Mouse (Mus musculus): ENCODE results near the gene Stk24. TPM values are rescaled to one million over a fixed set of nuclear protein-coding genes. Genes with fewer than 3 reads are reported as not detected.

Gene Stk24
- polyA plus RNA-seq, 1 experiment from 2014 or later: 47.7 TPM

- H3K9me3 ChIP-seq: no peaks in the 10 kb centered on the region
- 85% methylated on average over 3 of the region's 3 CpGs for WGBS
- no peak for ATAC-seq (ENCODE audit: insufficient number of reproducible peaks, insufficient read depth, low FRiP score, low TSS enrichment, low read depth)
Measured at GRCm38 (mm10) chr14:121408944-121409343, 29.1 kb upstream of the Stk24 start.

DNA sequence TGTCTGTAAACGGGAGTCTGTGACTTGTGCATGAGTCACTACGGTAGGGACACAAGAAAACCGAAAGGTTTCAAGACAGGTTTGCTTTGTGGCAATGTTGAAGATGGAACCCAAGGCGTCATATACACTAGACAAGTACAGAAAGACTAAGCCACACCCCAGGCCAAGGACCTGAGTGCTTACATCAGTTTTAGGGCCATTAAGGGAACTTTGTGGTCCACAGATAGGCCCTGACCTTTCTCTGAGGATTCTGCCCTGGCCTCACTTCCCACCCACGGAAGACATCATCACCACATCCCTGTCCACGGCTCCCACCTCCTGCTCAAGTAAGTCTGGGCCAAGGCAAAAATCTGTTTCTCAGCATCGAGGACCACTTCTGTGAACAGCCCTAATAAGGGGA lies 27.1 kb upstream of the Stk24 start:
- no peaks in the 10 kb centered on the region for H3K36me3 ChIP-seq
- H3K27me3 ChIP-seq: no peaks in the 10 kb centered on the region
- H3K4me1 ChIP-seq (replicated peaks): no peaks in the 10 kb centered on the region
- H3K9ac ChIP-seq (replicated peaks): no peak overlapping the region
- ATAC-seq (ENCODE audit: insufficient number of reproducible peaks, insufficient read depth, low FRiP score, low TSS enrichment, low read depth): no peak
- H3K27ac ChIP-seq: no peak overlapping the region
- 95% methylated on average over 7 of the region's 7 CpGs for WGBS
- H3K4me3 ChIP-seq (replicated peaks): no peak overlapping the region
- no peak overlapping the region for H3K4me2 ChIP-seq
- no peaks in the 10 kb centered on the region for H3K9me3 ChIP-seq

More at GRCm38 (mm10) chr14:121408944-121409343, 29.1 kb upstream of the Stk24 start:
- Histone ChIP-seq H3K4me1 (replicated peaks) (no peaks in the 10 kb centered on the region), H3K9ac (replicated peaks) (no peak overlapping the region), H3K27ac (no peak overlapping the region), H3K4me2 (no peak overlapping the region), H3K4me3 (replicated peaks) (no peak overlapping the region), H3K36me3 (no peaks in the 10 kb centered on the region), H3K27me3 (no peaks in the 10 kb centered on the region)

- Histone ChIP-seq H3K27ac (no peak overlapping the region), H3K27me3 (no peaks in the 10 kb centered on the region), H3K4me1 (replicated peaks) (no peaks in the 10 kb centered on the region), H3K9ac (replicated peaks) (no peak overlapping the region), H3K4me3 (replicated peaks) (peak overlapping the region; percentile 17), H3K9me3 (no peaks in the 10 kb centered on the region), H3K36me3 (no peaks in the 10 kb centered on the region), H3K4me2 (peak overlapping the region; percentile 52)
- no peak for ATAC-seq (ENCODE audit: insufficient number of reproducible peaks, insufficient read depth, low FRiP score, low TSS enrichment, low read depth)
- 42% methylated on average over 15 of the region's 15 CpGs for WGBS
Measured at GRCm38 (mm10) chr14:121405546-121405945, 25.7 kb upstream of the Stk24 start.

GRCm38 (mm10) chr14:121405120-121405519 lies 25.3 kb upstream of the Stk24 start:
- ATAC-seq (ENCODE audit: insufficient number of reproducible peaks, insufficient read depth, low FRiP score, low TSS enrichment, low read depth): no peak
- Histone ChIP-seq H3K27me3 (no peaks in the 10 kb centered on the region), H3K9ac (replicated peaks) (no peak overlapping the region), H3K4me3 (replicated peaks) (peak overlapping the region; percentile 17), H3K9me3 (no peaks in the 10 kb centered on the region), H3K27ac (no peak overlapping the region), H3K4me1 (replicated peaks) (no peaks in the 10 kb centered on the region), H3K4me2 (peak overlapping the region; percentile 52), H3K36me3 (no peaks in the 10 kb centered on the region)
- WGBS: 47% methylated on average over 13 of the region's 13 CpGs

GRCm38 (mm10) chr14:121399676-121400075 lies 19.9 kb upstream of the Stk24 start:
- Histone ChIP-seq H3K9me3 (no peaks in the 10 kb centered on the region), H3K27me3 (no peaks in the 10 kb centered on the region), H3K36me3 (no peaks in the 10 kb centered on the region), H3K4me3 (replicated peaks) (no peak overlapping the region), H3K27ac (no peak overlapping the region), H3K4me2 (no peak overlapping the region), H3K9ac (replicated peaks) (no peak overlapping the region), H3K4me1 (replicated peaks) (no peaks in the 10 kb centered on the region)
- 90% methylated on average over 6 of the region's 6 CpGs for WGBS
- no peak for ATAC-seq (ENCODE audit: insufficient number of reproducible peaks, insufficient read depth, low FRiP score, low TSS enrichment, low read depth)

GRCm38 (mm10) chr14:121397471-121397870 lies 17.7 kb upstream of the Stk24 start:
- ATAC-seq (ENCODE audit: insufficient number of reproducible peaks, insufficient read depth, low FRiP score, low TSS enrichment, low read depth): no peak
- Histone ChIP-seq H3K9me3 (no peaks in the 10 kb centered on the region), H3K27ac (no peak overlapping the region), H3K4me3 (replicated peaks) (no peak overlapping the region), H3K27me3 (no peaks in the 10 kb centered on the region), H3K4me1 (replicated peaks) (no peaks in the 10 kb centered on the region), H3K9ac (replicated peaks) (no peak overlapping the region), H3K4me2 (no peak overlapping the region), H3K36me3 (no peaks in the 10 kb centered on the region)
- WGBS: 42% methylated on average over 1 of the region's 1 CpGs

DNA sequence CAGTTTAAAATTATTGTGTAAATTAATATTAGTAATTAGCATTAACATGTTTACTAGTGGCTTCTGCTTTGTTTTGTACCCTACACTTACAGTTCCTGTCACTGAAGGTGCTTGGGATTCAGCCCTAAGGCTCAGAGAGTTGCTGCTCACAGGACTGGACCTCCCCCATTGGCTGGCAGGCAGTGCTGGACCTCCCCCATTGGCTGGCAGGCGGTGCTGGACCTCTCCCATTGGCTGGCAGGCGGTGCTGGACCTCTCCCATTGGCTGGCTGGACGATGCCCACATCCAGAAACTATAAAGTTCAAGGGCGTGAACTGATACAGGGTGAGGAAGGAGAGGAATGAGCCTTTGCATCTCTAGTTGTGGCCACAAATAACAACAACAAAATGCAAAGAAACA lies 15.3 kb upstream of the Stk24 start:
- Histone ChIP-seq H3K9me3 (no peaks in the 10 kb centered on the region), H3K9ac (replicated peaks) (no peak overlapping the region), H3K4me2 (no peak overlapping the region), H3K4me1 (replicated peaks) (no peaks in the 10 kb centered on the region), H3K36me3 (no peaks in the 10 kb centered on the region), H3K4me3 (replicated peaks) (no peak overlapping the region), H3K27me3 (no peaks in the 10 kb centered on the region), H3K27ac (no peak overlapping the region)
- WGBS: 84% methylated on average over 4 of the region's 4 CpGs
- ATAC-seq (ENCODE audit: insufficient number of reproducible peaks, insufficient read depth, low FRiP score, low TSS enrichment, low read depth): no peak

GRCm38 (mm10) chr14:121391927-121392326 lies 12.1 kb upstream of the Stk24 start:
- WGBS: 88% methylated on average over 5 of the region's 5 CpGs
- no peak for ATAC-seq (ENCODE audit: insufficient number of reproducible peaks, insufficient read depth, low FRiP score, low TSS enrichment, low read depth)
- no peaks in the 10 kb centered on the region for H3K9me3 ChIP-seq
- H3K36me3 ChIP-seq: no peaks in the 10 kb centered on the region
- H3K4me2 ChIP-seq: no peak overlapping the region
- no peaks in the 10 kb centered on the region for H3K4me1 ChIP-seq (replicated peaks)
- no peak overlapping the region for H3K27ac ChIP-seq
- H3K4me3 ChIP-seq (replicated peaks): no peak overlapping the region
- H3K27me3 ChIP-seq: no peaks in the 10 kb centered on the region
- H3K9ac ChIP-seq (replicated peaks): no peak overlapping the region

- H3K9me3 ChIP-seq: no peaks in the 10 kb centered on the region
- ATAC-seq (ENCODE audit: insufficient number of reproducible peaks, insufficient read depth, low FRiP score, low TSS enrichment, low read depth): no peak
- no peak overlapping the region for H3K4me3 ChIP-seq (replicated peaks)
- no peak overlapping the region for H3K27ac ChIP-seq
- no peak overlapping the region for H3K4me2 ChIP-seq
- WGBS: 54% methylated on average over 1 of the region's 1 CpGs
- H3K36me3 ChIP-seq: no peaks in the 10 kb centered on the region
- no peak overlapping the region for H3K9ac ChIP-seq (replicated peaks)
- H3K27me3 ChIP-seq: no peaks in the 10 kb centered on the region
- no peaks in the 10 kb centered on the region for H3K4me1 ChIP-seq (replicated peaks)
Measured at GRCm38 (mm10) chr14:121387760-121388159, 7.9 kb upstream of the Stk24 start.

DNA sequence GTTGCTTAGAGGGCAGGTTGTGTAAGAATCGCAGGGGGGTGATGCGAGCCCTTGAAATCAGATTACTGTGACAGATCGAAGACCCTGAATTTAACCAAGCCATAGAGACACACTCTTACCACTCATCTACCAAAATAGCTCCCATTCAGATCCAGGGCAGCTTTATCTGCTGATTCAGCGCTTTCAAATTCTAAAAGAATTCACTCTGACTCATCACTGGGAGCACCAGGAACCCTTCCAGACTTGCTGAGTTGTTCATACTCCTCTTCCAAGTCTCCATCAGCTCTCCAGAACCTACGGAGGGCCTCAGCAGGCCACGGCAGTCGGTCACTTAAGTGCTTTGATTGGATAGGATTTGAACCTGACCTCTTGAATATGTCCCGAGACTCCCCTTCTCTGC lies 5.6 kb upstream of the Stk24 start:
- no peak overlapping the region for H3K9ac ChIP-seq (replicated peaks)
- WGBS: 89% methylated on average over 8 of the region's 8 CpGs

DNA sequence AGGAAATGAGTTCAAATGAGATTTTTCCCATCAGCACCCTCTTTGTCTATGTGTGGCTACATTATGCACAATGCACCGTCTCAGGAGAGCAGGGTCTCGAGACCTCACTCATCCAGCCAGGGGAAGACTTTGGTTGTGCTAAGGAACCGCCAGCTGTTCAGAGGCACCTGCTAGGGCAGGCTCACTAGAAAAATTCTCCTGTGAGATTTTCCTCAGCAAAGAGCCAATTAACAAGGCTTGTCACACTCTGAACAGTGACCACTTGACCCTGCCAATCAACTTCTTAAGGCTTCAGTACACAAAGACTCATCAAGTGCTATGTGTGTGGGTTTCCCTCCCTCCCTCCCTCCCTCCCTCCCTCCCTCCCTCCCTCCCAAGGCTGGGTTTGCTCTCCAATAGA lies 4.0 kb upstream of the Stk24 start:
- Histone ChIP-seq H3K9ac (replicated peaks) (no peak overlapping the region), H3K27ac (no peak overlapping the region), H3K4me3 (replicated peaks) (no peak overlapping the region), H3K36me3 (no peaks in the 10 kb centered on the region), H3K4me1 (replicated peaks) (peaks cover 7% of the 10 kb centered on the region), H3K4me2 (no peak overlapping the region), H3K9me3 (no peaks in the 10 kb centered on the region), H3K27me3 (no peaks in the 10 kb centered on the region)
- WGBS: 55% methylated on average over 3 of the region's 3 CpGs
- ATAC-seq (ENCODE audit: insufficient number of reproducible peaks, insufficient read depth, low FRiP score, low TSS enrichment, low read depth): no peak

More for the DNA sequence above, 5.6 kb upstream of the Stk24 start:
- Histone ChIP-seq H3K9me3 (no peaks in the 10 kb centered on the region), H3K27me3 (no peaks in the 10 kb centered on the region), H3K36me3 (no peaks in the 10 kb centered on the region), H3K4me3 (replicated peaks) (no peak overlapping the region), H3K27ac (no peak overlapping the region), H3K4me2 (no peak overlapping the region), H3K4me1 (replicated peaks) (no peaks in the 10 kb centered on the region)
- no peak for ATAC-seq (ENCODE audit: insufficient number of reproducible peaks, insufficient read depth, low FRiP score, low TSS enrichment, low read depth)

GRCm38 (mm10) chr14:121379116-121379826 lies 540 bp downstream of the Stk24 start:
- Histone ChIP-seq H3K4me3 (replicated peaks) (peak overlapping the region; percentile 96), H3K27ac (peak overlapping the region; percentile 94), H3K9me3 (no peaks in the 10 kb centered on the region), H3K9ac (replicated peaks) (peak overlapping the region; percentile 96), H3K36me3 (peaks cover 6% of the 10 kb centered on the region; the same call in 1 of the 2 replicates), H3K27me3 (no peaks in the 10 kb centered on the region), H3K4me2 (peak overlapping the region; percentile 81), H3K4me1 (replicated peaks) (peaks cover 26% of the 10 kb centered on the region)
- ATAC-seq (ENCODE audit: insufficient number of reproducible peaks, insufficient read depth, low FRiP score, low TSS enrichment, low read depth): peak; percentile 91
- WGBS: under 1% methylated on average over 37 of the region's 79 CpGs

Data from limb, embryonic 12.5 days (tissue).